Mouse (Mus musculus) neural tube, embryonic 11.5 days (tissue): ENCODE results near the gene Btnl2. TPM values are rescaled to one million over a fixed set of nuclear protein-coding genes. Genes with fewer than 3 reads are reported as not detected.
A peak's percentile ranks its signal among the peaks of the same experiment; 100 is the strongest.

ENCODE experiments used
- ATAC-seq: fragments of 200-750 bp; cut with Nextera tagmentation; 2 replicates; pipeline ENCODE4 v1.8.0; 2017; ENCODE audit warnings: moderate number of reproducible peaks, mild to moderate bottlenecking, moderate TSS enrichment, moderate library complexity; ENCODE audit not compliant: insufficient read depth, low FRiP score, low TSS enrichment
- DNase-seq: peaks from one replicate; pipeline ENCODE4 v3.0.0-alpha.2; 2015; ENCODE audit warnings: low spot score
- H3K27ac ChIP-seq: fragments of 300-500 bp; sonication (generic); 2 replicates; pipeline ENCODE4 v1.5.1; 2014; ENCODE audit warnings: low read depth, mild to moderate bottlenecking, low read length
- H3K27me3 ChIP-seq: fragments of 300-500 bp; sonication (generic); 2 replicates; pipeline ENCODE4 v1.6.1; 2014; ENCODE audit warnings: mild to moderate bottlenecking, low read length, mixed read lengths; ENCODE audit not compliant: control insufficient read depth, insufficient read depth
- H3K36me3 ChIP-seq: fragments of 300-500 bp; sonication (generic); 2 replicates; pipeline ENCODE4 v1.6.1; 2014; ENCODE audit warnings: mild to moderate bottlenecking, low read length, moderate library complexity, mixed read lengths; ENCODE audit not compliant: control insufficient read depth, insufficient read depth
- H3K4me1 ChIP-seq: fragments of 300-500 bp; sonication (generic); 2 replicates; pipeline ENCODE4 v1.6.1; 2014; ENCODE audit warnings: low read length, mixed read lengths; ENCODE audit not compliant: control insufficient read depth, insufficient read depth
- H3K4me2 ChIP-seq: fragments of 300-500 bp; sonication (generic); 2 replicates; pipeline ENCODE4 v1.6.1; 2014; ENCODE audit warnings: low read depth, mild to moderate bottlenecking, moderate library complexity
- H3K4me3 ChIP-seq: fragments of 300-500 bp; sonication (generic); 2 replicates; pipeline ENCODE4 v1.5.1; 2014; ENCODE audit warnings: low read depth, low read length
- H3K9ac ChIP-seq: fragments of 300-500 bp; sonication (generic); 2 replicates; pipeline ENCODE4 v1.6.1; 2014; ENCODE audit warnings: mild to moderate bottlenecking, low read length
- H3K9me3 ChIP-seq: fragments of 300-500 bp; sonication (generic); 2 replicates; pipeline ENCODE4 v1.6.1; 2016; ENCODE audit warnings: low read length; ENCODE audit not compliant: control insufficient read depth
- WGBS: fragments of 180-500 bp; shearing (Covaris S2); extraction: QIAGEN DNeasy Blood & Tissue Kit; methylation state at CpG from one replicate; pipeline ENCODE4 v1.1.7; 2014; 5-methylcytosine and 5-hydroxymethylcytosine counted together
- polyA plus RNA-seq: library from polyadenylated mRNA; unstranded; fragments of >200 nt; fragmentation: Nextera tagmentation; extraction: Ambion mirVana; gene quantifications from 2 replicates; pipeline ENCODE4 v1.2.1, GENCODE M21; 2014

Gene Btnl2
- polyA plus RNA-seq, 1 experiment from 2014 or later: not detected

- WGBS: 55% methylated on average over 3 of the region's 3 CpGs
- Histone ChIP-seq H3K27me3 (no peaks in the 10 kb centered on the region), H3K4me1 (no peaks in the 10 kb centered on the region), H3K4me2 (no peak overlapping the region), H3K9me3 (no peaks in the 10 kb centered on the region), H3K9ac (no peak overlapping the region), H3K4me3 (no peak overlapping the region), H3K27ac (no peak overlapping the region), H3K36me3 (no peaks in the 10 kb centered on the region)
- DNase-seq: no peak
- ATAC-seq: no peak
Observed at GRCm38 (mm10) chr17:34340619-34341402, 13.8 kb upstream of the Btnl2 start.

- Histone ChIP-seq H3K9ac (no peak overlapping the region), H3K9me3 (no peaks in the 10 kb centered on the region), H3K27me3 (no peaks in the 10 kb centered on the region), H3K27ac (no peak overlapping the region), H3K4me3 (no peak overlapping the region), H3K4me1 (no peaks in the 10 kb centered on the region), H3K4me2 (no peak overlapping the region), H3K36me3 (no peaks in the 10 kb centered on the region)
- ATAC-seq: no peak
- no peak for DNase-seq
- WGBS: 86% methylated on average over 4 of the region's 4 CpGs
Observed at GRCm38 (mm10) chr17:34344882-34345281, 9.7 kb upstream of the Btnl2 start.

GRCm38 (mm10) chr17:34345486-34345885 lies 9.1 kb upstream of the Btnl2 start:
- WGBS: 87% methylated on average over 7 of the region's 7 CpGs
- H3K4me3 ChIP-seq: no peak overlapping the region
- ATAC-seq: no peak

GRCm38 (mm10) chr17:34346041-34346440 lies 8.6 kb upstream of the Btnl2 start:
- H3K4me2 ChIP-seq: no peak overlapping the region
- WGBS: 82% methylated on average over 3 of the region's 3 CpGs
- no peak overlapping the region for H3K9ac ChIP-seq
- no peaks in the 10 kb centered on the region for H3K9me3 ChIP-seq
- H3K36me3 ChIP-seq: no peaks in the 10 kb centered on the region
- H3K4me3 ChIP-seq: no peak overlapping the region
- DNase-seq (no peak), ATAC-seq (no peak)
- H3K27ac ChIP-seq: no peak overlapping the region
- no peaks in the 10 kb centered on the region for H3K27me3 ChIP-seq
- no peaks in the 10 kb centered on the region for H3K4me1 ChIP-seq

More at GRCm38 (mm10) chr17:34345486-34345885, 9.1 kb upstream of the Btnl2 start:
- Histone ChIP-seq H3K36me3 (no peaks in the 10 kb centered on the region), H3K27me3 (no peaks in the 10 kb centered on the region), H3K9me3 (no peaks in the 10 kb centered on the region), H3K27ac (no peak overlapping the region), H3K9ac (no peak overlapping the region), H3K4me1 (no peaks in the 10 kb centered on the region), H3K4me2 (no peak overlapping the region)
- no peak for DNase-seq

GRCm38 (mm10) chr17:34347606-34348308 lies 6.9 kb upstream of the Btnl2 start:
- H3K4me1 ChIP-seq: no peaks in the 10 kb centered on the region
- no peak for DNase-seq
- 71% methylated on average over 6 of the region's 6 CpGs for WGBS
- no peaks in the 10 kb centered on the region for H3K36me3 ChIP-seq
- no peak overlapping the region for H3K9ac ChIP-seq
- no peaks in the 10 kb centered on the region for H3K9me3 ChIP-seq
- ATAC-seq: no peak
- no peaks in the 10 kb centered on the region for H3K27me3 ChIP-seq
- H3K27ac ChIP-seq: no peak overlapping the region
- no peak overlapping the region for H3K4me2 ChIP-seq
- no peak overlapping the region for H3K4me3 ChIP-seq

- H3K4me2 ChIP-seq: no peak overlapping the region
- H3K36me3 ChIP-seq: no peaks in the 10 kb centered on the region
- no peak overlapping the region for H3K9ac ChIP-seq
- WGBS: 6% methylated on average over 4 of the region's 4 CpGs
- no peak overlapping the region for H3K27ac ChIP-seq
- ATAC-seq (no peak), DNase-seq (peak; percentile 70)
- no peaks in the 10 kb centered on the region for H3K4me1 ChIP-seq
- H3K9me3 ChIP-seq: no peaks in the 10 kb centered on the region
- H3K4me3 ChIP-seq: no peak overlapping the region
- H3K27me3 ChIP-seq: no peaks in the 10 kb centered on the region
Observed at GRCm38 (mm10) chr17:34349429-34349828, 5.2 kb upstream of the Btnl2 start.

GRCm38 (mm10) chr17:34354940-34355339 lies 318 bp downstream of the Btnl2 start:
- Histone ChIP-seq H3K4me2 (no peak overlapping the region), H3K9me3 (no peaks in the 10 kb centered on the region), H3K4me1 (no peaks in the 10 kb centered on the region), H3K36me3 (no peaks in the 10 kb centered on the region), H3K9ac (no peak overlapping the region), H3K27me3 (no peaks in the 10 kb centered on the region), H3K27ac (no peak overlapping the region), H3K4me3 (no peak overlapping the region)
- DNase-seq (no peak), ATAC-seq (no peak)
- WGBS: 86% methylated on average over 1 of the region's 1 CpGs

- no peak overlapping the region for H3K9ac ChIP-seq
- H3K27me3 ChIP-seq: no peaks in the 10 kb centered on the region
- 86% methylated on average over 15 of the region's 15 CpGs for WGBS
- ATAC-seq (no peak), DNase-seq (no peak)
- H3K36me3 ChIP-seq: no peaks in the 10 kb centered on the region
- no peak overlapping the region for H3K4me2 ChIP-seq
- H3K9me3 ChIP-seq: no peaks in the 10 kb centered on the region
- H3K4me1 ChIP-seq: no peaks in the 10 kb centered on the region
- H3K27ac ChIP-seq: no peak overlapping the region
- H3K4me3 ChIP-seq: no peak overlapping the region
Observed at GRCm38 (mm10) chr17:34362954-34363546, 8.4 kb downstream of the Btnl2 start.
